Mouse (Mus musculus) liver, embryonic 14.5 days (tissue): ENCODE results near the gene Lrp1. TPM values are rescaled to one million over a fixed set of nuclear protein-coding genes. Genes with fewer than 3 reads are reported as not detected.

Experiments
- ATAC-seq: fragments of 200-750 bp; cut with Nextera tagmentation; 2 replicates; pipeline ENCODE4 v1.8.0; 2017; ENCODE audit warnings: moderate number of reproducible peaks, mild to moderate bottlenecking, moderate library complexity; ENCODE audit not compliant: insufficient read depth
- DNase-seq, 3 experiments: peaks; one replicate each; pipeline ENCODE4 v3.0.0-alpha.2; 2012 to 2013; ENCODE audit warnings: low read depth in 3 of 3, low spot score in 3 of 3
- H3K27ac ChIP-seq: fragments of 300-500 bp; sonication (generic); 2 replicates; pipeline ENCODE4 v1.5.1; 2014; ENCODE audit warnings: moderate library complexity, mild to moderate bottlenecking, control low read depth, inconsistent platforms
- H3K27me3 ChIP-seq: fragments of 300-500 bp; sonication (generic); 2 replicates; pipeline ENCODE4 v1.6.1; 2014; ENCODE audit warnings: mild to moderate bottlenecking, low read length, moderate library complexity; ENCODE audit not compliant: control insufficient read depth, insufficient read depth
- H3K36me3 ChIP-seq: fragments of 300-500 bp; sonication (generic); replicated peaks from 2 replicates; pipeline ENCODE4 v1.6.1; 2014; ENCODE audit warnings: low read depth; ENCODE audit not compliant: control insufficient read depth, insufficient read depth
- H3K4me1 ChIP-seq, 2 experiments: fragments of 200-500 bp in 1 of 2; fragments of 300-500 bp in 1 of 2; sonication (generic) in 1 of 2; replicated peaks; 2 replicates each; pipeline ENCODE4 v1.6.1; 2012 to 2014; ENCODE audit warnings: antibody characterized with exemption in 1 of 2, inconsistent platforms in 1 of 2, low read length in 1 of 2; ENCODE audit not compliant: control insufficient read depth in 2 of 2, insufficient read depth in 2 of 2
- H3K4me2 ChIP-seq: fragments of 300-500 bp; sonication (generic); 2 replicates; pipeline ENCODE4 v1.6.1; 2014; ENCODE audit warnings: low read depth, mild to moderate bottlenecking, control low read depth, moderate library complexity
- H3K4me3 ChIP-seq, 2 experiments: fragments of 200-500 bp in 1 of 2; fragments of 300-500 bp in 1 of 2; sonication (generic) in 1 of 2; 2 replicates each; pipeline ENCODE4 v1.5.1; 2012 to 2014; ENCODE audit warnings: low read depth in 2 of 2, low read length in 2 of 2, mild to moderate bottlenecking in 2 of 2, control low read depth in 1 of 2, inconsistent platforms in 1 of 2, moderate library complexity in 1 of 2; ENCODE audit not compliant: insufficient read depth in 1 of 2
- H3K9ac ChIP-seq: fragments of 300-500 bp; sonication (generic); replicated peaks from 2 replicates; pipeline ENCODE4 v1.6.1; 2014; ENCODE audit warnings: mild to moderate bottlenecking, control low read depth, moderate library complexity
- H3K9me3 ChIP-seq: fragments of 300-500 bp; sonication (generic); 2 replicates; pipeline ENCODE4 v1.6.1; 2016; ENCODE audit warnings: low read length, mixed read lengths; ENCODE audit not compliant: control insufficient read depth
- CTCF ChIP-seq: IDR thresholded peaks from 2 replicates; pipeline ENCODE4 v1.5.1; 2016; ENCODE audit warnings: antibody characterized with exemption, low read depth, control low read depth
- EP300 ChIP-seq: IDR thresholded peaks from 2 replicates; pipeline ENCODE4 v1.6.1; 2016; ENCODE audit warnings: antibody characterized with exemption, low read depth
- WGBS: fragments of 180-500 bp; shearing (Covaris S2); extraction: QIAGEN DNeasy Blood & Tissue Kit; methylation state at CpG from one replicate; pipeline ENCODE4 v1.1.7; 2014; ENCODE audit not compliant: insufficient replicate concordance; 5-methylcytosine and 5-hydroxymethylcytosine counted together
- polyA plus RNA-seq, 2 experiments: library from polyadenylated mRNA; depleted of rRNA in 1 of 2; stranded (reverse) in 1 of 2; unstranded in 1 of 2; fragments of >200 nt; fragmentation: Nextera tagmentation in 1 of 2; extraction: Ambion mirVana in 1 of 2; gene quantifications; 2 replicates each; pipeline versions ENCODE4 v1.2.1 to v1.2.3; 2012 to 2014

Lrp1 gene
- polyA plus RNA-seq, 2 experiments, result 13.2 to 18.2 TPM

GRCm38 (mm10) chr10:127623439-127624216 lies 2.7 kb upstream of the Lrp1 start:
- no peak overlapping the region for H3K9ac ChIP-seq
- peaks cover 28% of the 10 kb centered on the region for H3K27me3 ChIP-seq
- H3K9me3 ChIP-seq, result no peaks in the 10 kb centered on the region; the same call in 1 of the 2 replicates
- H3K36me3 ChIP-seq, result no peaks in the 10 kb centered on the region
- ATAC-seq (no peak), DNase-seq (no peak)
- WGBS, result 59% methylated on average over 6 of the region's 6 CpGs
- H3K4me3 ChIP-seq, result no peak overlapping the region
- 0 out of 4 replicates have a peak, but pooled peaks cover 0 to 3% of the 10 kb centered on the region in 2 experiments for H3K4me1 ChIP-seq
- H3K4me2 ChIP-seq, result no peak overlapping the region
- TF ChIP-seq CTCF (peak; percentile 4; the same call in 1 of the 2 replicates), EP300 (no peak)
- no peak overlapping the region for H3K27ac ChIP-seq

- no peak overlapping the region for H3K27ac ChIP-seq
- peaks cover 34% of the 10 kb centered on the region for H3K27me3 ChIP-seq
- H3K9me3 ChIP-seq, result no peaks in the 10 kb centered on the region; the same call in 1 of the 2 replicates
- H3K4me1 ChIP-seq, result 0 out of 4 replicates have a peak, but pooled peaks cover 0 to 3% of the 10 kb centered on the region in 2 experiments
- DNase-seq (no peak), ATAC-seq (no peak)
- H3K36me3 ChIP-seq, result no peaks in the 10 kb centered on the region
- no peak overlapping the region for H3K4me2 ChIP-seq
- no peak for TF ChIP-seq CTCF
- no peak for TF ChIP-seq EP300
- 58% methylated on average over 4 of the region's 4 CpGs for WGBS
- no peak overlapping the region for H3K9ac ChIP-seq
- no peak overlapping the region for H3K4me3 ChIP-seq
These were observed 1.7 kb upstream of the Lrp1 start for GRCm38 (mm10) chr10:127622661-127623060.

- Histone ChIP-seq H3K9ac (no peak overlapping the region), H3K27me3 (peaks cover 34% of the 10 kb centered on the region), H3K4me3 (peak overlapping the region; percentile 51 to 63), H3K36me3 (no peaks in the 10 kb centered on the region), H3K27ac (no peak overlapping the region), H3K9me3 (no peaks in the 10 kb centered on the region; the same call in 1 of the 2 replicates), H3K4me1 (peaks cover 0 to 7% of the 10 kb centered on the region in 2 experiments; a peak in 2 of 4 replicates), H3K4me2 (peak overlapping the region; percentile 62)
- DNase-seq (no peak), ATAC-seq (peak; percentile 49)
- no peak for TF ChIP-seq EP300
- peak; percentile 62 for TF ChIP-seq CTCF
- WGBS, result under 1% methylated on average over 13 of the region's 13 CpGs
These were observed 1.1 kb upstream of the Lrp1 start for GRCm38 (mm10) chr10:127622057-127622392.

- no peak for TF ChIP-seq EP300
- TF ChIP-seq CTCF, result no peak
- ATAC-seq (peak; percentile 71), DNase-seq (no peak)
- Histone ChIP-seq H3K9me3 (no peaks in the 10 kb centered on the region), H3K27ac (no peak overlapping the region; the same call in 1 of the 2 replicates), H3K4me3 (peak overlapping the region; percentile 51 to 63), H3K4me2 (peak overlapping the region; percentile 62), H3K4me1 (peaks cover 0 to 11% of the 10 kb centered on the region in 2 experiments; a peak in 2 of 4 replicates), H3K36me3 (no peaks in the 10 kb centered on the region), H3K9ac (0 out of 2 replicates have a peak overlapping the region, but pooled peaks have one; percentile 21), H3K27me3 (peaks cover 34% of the 10 kb centered on the region)
- 1% methylated on average over 37 of the region's 39 CpGs for WGBS
These were observed 476 bp upstream of the Lrp1 start for GRCm38 (mm10) chr10:127621191-127622056.

- no peak overlapping the region for H3K9ac ChIP-seq
- no peak for DNase-seq
- H3K4me2 ChIP-seq, result peak overlapping the region; percentile 54
- ATAC-seq, result no peak
- H3K4me3 ChIP-seq, result peak overlapping the region; percentile 49 to 55
- no peaks in the 10 kb centered on the region for H3K36me3 ChIP-seq
- H3K27me3 ChIP-seq, result peaks cover 34% of the 10 kb centered on the region
- TF ChIP-seq EP300 (no peak), CTCF (no peak)
- H3K4me1 ChIP-seq, result peaks cover 0 to 15% of the 10 kb centered on the region in 2 experiments; a peak in 2 of 4 replicates
- WGBS, result 23% methylated on average over 12 of the region's 12 CpGs
- no peak overlapping the region for H3K27ac ChIP-seq
- H3K9me3 ChIP-seq, result no peaks in the 10 kb centered on the region
These were observed 975 bp downstream of the Lrp1 start for GRCm38 (mm10) chr10:127619941-127620405.
